Mouse (Mus musculus) T-cell, adult 2 months (primary cell): ENCODE data around the gene Eya2.

Experiments
- DNase-seq: peaks from one replicate; pipeline ENCODE4 v3.0.0; 2022; ENCODE audit warnings: low spot score

Eya2 gene

GRCm38 (mm10) chr2:165818985-165819948 is 224.4 kb downstream of the Eya2 start:
- DNase-seq = peak; percentile 57

DNA sequence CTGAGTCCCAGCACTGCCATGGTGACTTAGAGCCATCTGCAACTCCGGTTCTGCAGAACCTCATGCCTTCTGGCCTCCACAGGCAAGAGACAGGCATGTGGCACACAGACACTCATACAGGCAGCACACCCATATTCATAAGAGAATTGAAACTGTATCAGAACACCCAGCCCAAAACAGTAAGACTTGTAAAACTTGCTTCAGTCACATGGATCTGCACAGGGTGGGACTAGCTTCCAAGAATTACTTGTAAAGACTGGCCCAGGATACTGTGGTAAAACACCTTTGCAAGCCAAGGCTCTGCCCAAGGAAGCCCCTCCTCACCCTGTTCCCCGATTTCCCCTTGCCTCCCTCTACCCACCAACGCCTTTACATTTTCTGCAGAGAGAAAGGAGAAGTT is 225.2 kb downstream of the Eya2 start:
- no peak for DNase-seq

DNA sequence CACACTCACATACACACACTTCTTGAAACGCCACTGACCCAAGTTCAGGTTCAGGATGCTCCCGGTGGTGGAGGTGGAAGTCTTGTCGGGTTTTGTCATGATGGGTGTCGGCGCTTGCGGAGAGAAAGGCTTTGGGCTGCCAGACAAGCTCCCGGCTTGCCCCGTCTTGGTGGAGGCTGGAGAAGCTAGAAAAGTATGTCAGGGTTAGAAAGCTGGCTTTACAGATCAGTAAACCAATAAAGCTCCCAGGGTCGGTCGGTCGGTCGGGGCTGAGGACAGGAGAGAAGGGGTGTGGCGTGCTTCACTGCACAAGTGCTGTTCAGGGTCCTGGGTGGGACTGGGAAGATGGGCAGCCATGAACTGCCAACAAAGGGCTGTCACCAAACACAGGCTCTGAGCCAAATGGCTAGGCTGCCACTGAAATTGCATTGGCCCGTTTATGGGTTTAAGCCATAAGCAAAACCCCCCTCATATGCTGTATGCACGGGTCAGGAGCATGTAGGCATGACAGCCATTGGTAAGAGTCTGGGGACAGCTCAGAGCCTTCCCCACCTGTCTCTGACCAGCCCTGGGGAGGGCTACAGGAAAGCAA is 225.8 kb downstream of the Eya2 start:
- no peak for DNase-seq
